Mouse (Mus musculus): ENCODE results near the gene Tmem238l. TPM values are rescaled to one million over a fixed set of nuclear protein-coding genes. Genes with fewer than 3 reads are reported as not detected.

Tmem238l gene
- polyA plus RNA-seq, 2 experiments from 2014 or later, result not detected

- no peak for ATAC-seq
These were observed 25.1 kb downstream of the Tmem238l start for GRCm38 (mm10) chr11:66981336-66982115.

- ATAC-seq, result peak; percentile 53
These were observed 26.4 kb downstream of the Tmem238l start for GRCm38 (mm10) chr11:66982794-66983193.

GRCm38 (mm10) chr11:66983422-66984164, 27.2 kb downstream of the Tmem238l start:
- ATAC-seq, result no peak

- peak; percentile 86 for ATAC-seq
These were observed 28.0 kb downstream of the Tmem238l start for GRCm38 (mm10) chr11:66984165-66985135.

GRCm38 (mm10) chr11:66985136-66985702, 28.8 kb downstream of the Tmem238l start:
- peak; percentile 56 for ATAC-seq

- ATAC-seq, result no peak
These were observed 35.7 kb downstream of the Tmem238l start for GRCm38 (mm10) chr11:66992150-66992549.

GRCm38 (mm10) chr11:66993674-66994073, 37.2 kb downstream of the Tmem238l start:
- ATAC-seq, result no peak

- no peak for ATAC-seq
These were observed 40.0 kb downstream of the Tmem238l start for GRCm38 (mm10) chr11:66996446-66996845.

GRCm38 (mm10) chr11:66998467-66999403, 42.3 kb downstream of the Tmem238l start:
- no peak for ATAC-seq

GRCm38 (mm10) chr11:67000671-67001070, 44.2 kb downstream of the Tmem238l start:
- no peak for ATAC-seq

GRCm38 (mm10) chr11:67001717-67002116, 45.3 kb downstream of the Tmem238l start:
- ATAC-seq, result no peak

- ATAC-seq, result no peak
These were observed 46.5 kb downstream of the Tmem238l start for GRCm38 (mm10) chr11:67002911-67003310.

GRCm38 (mm10) chr11:67007961-67008360, 51.5 kb downstream of the Tmem238l start:
- no peak for ATAC-seq

- ATAC-seq, result no peak
These were observed 52.1 kb downstream of the Tmem238l start for GRCm38 (mm10) chr11:67008528-67008927.

GRCm38 (mm10) chr11:67010430-67010829, 54.0 kb downstream of the Tmem238l start:
- no peak for ATAC-seq

- no peak for ATAC-seq
These were observed 55.2 kb downstream of the Tmem238l start for GRCm38 (mm10) chr11:67011635-67012034.

Other genes starting within 250 kb of the Tmem238l start
- not detected for gene Pirt, start 44.7 kb upstream of the Tmem238l start, polyA plus RNA-seq (2017; shearing (Covaris generic))
- gene Tmem220, start 68.5 kb downstream of the Tmem238l start, polyA plus RNA-seq (2017; shearing (Covaris generic)), result 1 to 10 TPM; 1.6 to 1.9 TPM
- 10 to 100 TPM; 58.5 to 63.8 TPM for gene Adprm, start 96.0 kb downstream of the Tmem238l start, polyA plus RNA-seq (2017; shearing (Covaris generic))
- 1 to 10 TPM; 6.6 to 9.4 TPM for gene Sco1, start 96.0 kb downstream of the Tmem238l start, polyA plus RNA-seq (2017; shearing (Covaris generic))
- under 1 TPM; 0.12 to 0.23 TPM for gene Myh3, start 121.7 kb downstream of the Tmem238l start, polyA plus RNA-seq (2017; shearing (Covaris generic))
- not detected for gene Myh2, start 214.4 kb downstream of the Tmem238l start, polyA plus RNA-seq (2017; shearing (Covaris generic))
- gene Myh1, start 243.4 kb downstream of the Tmem238l start, polyA plus RNA-seq (2017; shearing (Covaris generic)), result not detected

Measured in CD4-positive, CD25-positive, alpha-beta regulatory T cell, adult 4 months (primary cell).